Mouse (Mus musculus) megakaryocyte, embryonic 14.5 days (primary cell): ENCODE measurements around the gene Tenm3.

Experiments used
- FLI1 ChIP-seq: IDR thresholded peaks from 2 replicates; pipeline ENCODE4 v1.6.1; 2012; ENCODE audit warnings: low read length, inconsistent platforms, mixed read lengths
- GATA1 ChIP-seq: IDR thresholded peaks from 3 replicates; pipeline ENCODE4 v1.6.1; 2012; ENCODE audit warnings: mixed read lengths, low read length, inconsistent platforms, borderline replicate concordance

DNA sequence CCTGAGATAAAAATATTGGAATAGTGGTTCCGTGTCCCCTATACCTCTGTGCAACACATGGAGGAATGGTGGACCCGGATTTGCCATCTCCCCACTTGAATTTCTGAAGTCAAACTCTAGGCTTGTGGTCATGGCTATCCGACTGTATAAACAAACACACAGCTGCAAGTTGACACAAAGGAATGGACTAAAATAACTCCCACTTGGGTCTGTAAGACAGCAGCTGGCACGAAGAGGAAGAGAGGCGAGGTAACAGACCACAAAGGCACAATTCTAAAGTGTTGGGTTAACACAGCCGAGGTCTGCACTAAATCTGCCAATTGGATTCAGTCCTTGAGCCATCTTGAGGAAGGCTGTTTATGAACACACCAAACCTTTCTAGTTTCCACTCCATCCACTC lies 548.2 kb downstream of the Tenm3 start:
- no peak for TF ChIP-seq GATA1
- TF ChIP-seq FLI1 = no peak
